Mouse (Mus musculus) liver, embryonic 13.5 days (tissue): Measurements from ENCODE around the gene Amfr. TPM values are rescaled to one million over a fixed set of nuclear protein-coding genes. Genes with fewer than 3 reads are reported as not detected.
"Not testable (repeated sequence)": the region's sequence is repeated elsewhere in the genome, so short reads cannot be mapped to it uniquely, and the experiment has no call there.

ENCODE experiments used
- ATAC-seq: fragments of 200-750 bp; cut with Nextera tagmentation; 2 replicates; pipeline ENCODE4 v1.8.0; 2017; ENCODE audit warnings: low read depth, mild to moderate bottlenecking, moderate number of reproducible peaks, moderate library complexity
- DNase-seq: peaks from one replicate; pipeline ENCODE4 v3.0.0; 2022
- H3K27ac ChIP-seq: fragments of 300-500 bp; sonication (generic); 2 replicates; pipeline ENCODE4 v1.5.1; 2015; ENCODE audit warnings: moderate library complexity, mild to moderate bottlenecking, inconsistent platforms
- H3K27me3 ChIP-seq: fragments of 300-500 bp; sonication (generic); 2 replicates; pipeline ENCODE4 v1.6.1; 2015; ENCODE audit warnings: mild to moderate bottlenecking, inconsistent platforms
- H3K36me3 ChIP-seq: fragments of 300-500 bp; sonication (generic); 2 replicates; pipeline ENCODE4 v1.6.1; 2015; ENCODE audit warnings: mild to moderate bottlenecking, inconsistent platforms
- H3K4me1 ChIP-seq: fragments of 300-500 bp; sonication (generic); replicated peaks from 2 replicates; pipeline ENCODE4 v1.6.1; 2015; ENCODE audit warnings: inconsistent platforms
- H3K4me2 ChIP-seq: fragments of 300-500 bp; sonication (generic); 2 replicates; pipeline ENCODE4 v1.6.1; 2015; ENCODE audit warnings: inconsistent platforms, mild to moderate bottlenecking, moderate library complexity
- H3K4me3 ChIP-seq: fragments of 300-500 bp; sonication (generic); replicated peaks from 2 replicates; pipeline ENCODE4 v1.5.1; 2015; ENCODE audit warnings: mild to moderate bottlenecking, inconsistent platforms
- H3K9ac ChIP-seq: fragments of 300-500 bp; sonication (generic); 2 replicates; pipeline ENCODE4 v1.6.1; 2015; ENCODE audit warnings: mild to moderate bottlenecking, inconsistent platforms
- H3K9me3 ChIP-seq: fragments of 300-500 bp; sonication (generic); replicated peaks from 2 replicates; pipeline ENCODE4 v1.6.1; 2016; ENCODE audit warnings: inconsistent platforms
- WGBS: fragments of 180-500 bp; shearing (Covaris S2); methylation state at CpG from one replicate; pipeline ENCODE4 v1.1.7; 2015; ENCODE audit not compliant: insufficient replicate concordance; 5-methylcytosine and 5-hydroxymethylcytosine counted together
- polyA plus RNA-seq: library from polyadenylated mRNA; unstranded; fragments of >200 nt; fragmentation: Nextera tagmentation; extraction: Ambion mirVana; gene quantifications from 2 replicates; pipeline ENCODE4 v1.2.1, GENCODE M21; 2015

The Amfr gene
- polyA plus RNA-seq: 44.1 and 45.6 TPM in 2 replicates

GRCm38 (mm10) chr8:94012013-94012951, at the start of gene Amfr:
Gene Amfr, minus strand, starts transcription at chr8:94012842.
- H3K36me3 ChIP-seq: peaks cover 6% of the 10 kb centered on the region; the same call in 1 of the 2 replicates
- H3K9me3 ChIP-seq: no peaks in the 10 kb centered on the region
- H3K4me3 ChIP-seq: peak within 1 kb of the TSS; percentile 96
- no peaks in the 10 kb centered on the region for H3K27me3 ChIP-seq
- peak within 1 kb of the TSS; percentile 97 for H3K27ac ChIP-seq
- ATAC-seq (peak; percentile 93), DNase-seq (peak; percentile 63)
- WGBS: under 1% methylated on average over 115 of the region's 130 CpGs
- H3K4me2 ChIP-seq: peak within 1 kb of the TSS; percentile 100
- peaks cover 56% of the 10 kb centered on the region for H3K4me1 ChIP-seq
- H3K9ac ChIP-seq: peak within 1 kb of the TSS; percentile 99

GRCm38 (mm10) chr8:94057157-94057854, 44.7 kb upstream of the Amfr start:
- no peak overlapping the region for H3K4me3 ChIP-seq
- H3K36me3 ChIP-seq: peaks cover 45% of the 10 kb centered on the region
- WGBS: 58% methylated on average over 6 of the region's 6 CpGs
- H3K9me3 ChIP-seq: no peaks in the 10 kb centered on the region
- no peak overlapping the region for H3K9ac ChIP-seq
- DNase-seq (no peak), ATAC-seq (no peak)
- H3K27ac ChIP-seq: no peak overlapping the region
- no peaks in the 10 kb centered on the region for H3K27me3 ChIP-seq
- no peak overlapping the region for H3K4me2 ChIP-seq
- no peaks in the 10 kb centered on the region for H3K4me1 ChIP-seq

DNA sequence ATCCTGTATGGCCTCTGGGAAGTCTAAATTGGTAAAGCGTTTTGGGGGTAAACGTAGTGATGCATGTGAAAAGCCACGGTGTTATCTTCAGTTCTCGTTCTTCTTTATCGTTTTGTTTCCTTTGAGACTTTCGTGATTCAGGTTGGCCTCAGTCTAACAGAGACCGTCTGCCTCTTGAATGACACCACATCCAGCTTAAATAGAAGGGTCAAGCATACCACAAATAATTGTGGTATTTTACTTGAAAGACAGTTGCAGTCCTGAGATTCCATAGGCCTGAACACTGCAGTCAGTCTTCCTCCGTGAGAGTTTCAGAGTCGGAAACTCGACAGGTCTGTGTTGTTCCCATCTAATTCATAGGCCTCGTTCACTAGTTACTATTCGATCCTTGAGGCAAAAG, 40.1 kb upstream of the Amfr start:
- no peak overlapping the region for H3K27ac ChIP-seq
- no peak overlapping the region for H3K4me3 ChIP-seq
- H3K9me3 ChIP-seq: no peaks in the 10 kb centered on the region
- H3K36me3 ChIP-seq: peaks cover 29% of the 10 kb centered on the region
- no peak overlapping the region for H3K4me2 ChIP-seq
- ATAC-seq (no peak), DNase-seq (no peak)
- no peaks in the 10 kb centered on the region for H3K4me1 ChIP-seq
- WGBS: 76% methylated on average over 12 of the region's 12 CpGs
- H3K9ac ChIP-seq: no peak overlapping the region
- no peaks in the 10 kb centered on the region for H3K27me3 ChIP-seq

- no peak overlapping the region for H3K4me2 ChIP-seq
- H3K27ac ChIP-seq: no peak overlapping the region
- no peak overlapping the region for H3K9ac ChIP-seq
- H3K9me3 ChIP-seq: no peaks in the 10 kb centered on the region
- WGBS: 86% methylated on average over 2 of the region's 2 CpGs
- no peaks in the 10 kb centered on the region for H3K27me3 ChIP-seq
- H3K4me1 ChIP-seq: no peaks in the 10 kb centered on the region
- H3K4me3 ChIP-seq: no peak overlapping the region
- no peak for DNase-seq
- peaks cover 19% of the 10 kb centered on the region for H3K36me3 ChIP-seq
- ATAC-seq: no peak
These were observed 35.2 kb upstream of the Amfr start for GRCm38 (mm10) chr8:94047845-94048244.

DNA sequence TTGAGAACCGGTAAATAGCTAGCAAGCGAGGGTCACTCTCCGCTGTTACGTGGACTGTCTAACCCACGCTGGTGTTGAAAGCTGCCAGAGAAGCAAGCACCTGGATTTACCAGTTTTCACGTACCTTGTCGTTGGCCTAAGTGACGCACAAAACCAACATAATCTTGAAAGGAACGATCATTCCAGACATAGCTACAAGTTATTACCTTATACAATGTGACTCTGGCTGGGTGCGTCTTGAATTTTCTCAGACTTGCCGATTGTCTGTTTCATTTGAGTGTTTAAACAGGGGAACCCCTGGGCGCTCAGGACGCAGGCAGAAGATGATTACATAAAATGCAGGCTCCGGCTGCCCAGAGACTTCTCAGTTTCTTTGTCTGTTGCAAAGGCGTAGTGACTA, 25.2 kb upstream of the Amfr start:
- H3K27ac ChIP-seq: peak overlapping the region; percentile 24; the same call in 1 of the 2 replicates
- H3K27me3 ChIP-seq: no peaks in the 10 kb centered on the region
- peak overlapping the region; percentile 73 for H3K9ac ChIP-seq
- H3K9me3 ChIP-seq: no peaks in the 10 kb centered on the region
- DNase-seq (no peak), ATAC-seq (no peak)
- peaks cover 10% of the 10 kb centered on the region; the same call in 1 of the 2 replicates for H3K36me3 ChIP-seq
- H3K4me2 ChIP-seq: peak overlapping the region; percentile 78
- peaks cover 43% of the 10 kb centered on the region for H3K4me1 ChIP-seq
- WGBS: 6% methylated on average over 15 of the region's 15 CpGs
- peak overlapping the region; percentile 73 for H3K4me3 ChIP-seq

DNA sequence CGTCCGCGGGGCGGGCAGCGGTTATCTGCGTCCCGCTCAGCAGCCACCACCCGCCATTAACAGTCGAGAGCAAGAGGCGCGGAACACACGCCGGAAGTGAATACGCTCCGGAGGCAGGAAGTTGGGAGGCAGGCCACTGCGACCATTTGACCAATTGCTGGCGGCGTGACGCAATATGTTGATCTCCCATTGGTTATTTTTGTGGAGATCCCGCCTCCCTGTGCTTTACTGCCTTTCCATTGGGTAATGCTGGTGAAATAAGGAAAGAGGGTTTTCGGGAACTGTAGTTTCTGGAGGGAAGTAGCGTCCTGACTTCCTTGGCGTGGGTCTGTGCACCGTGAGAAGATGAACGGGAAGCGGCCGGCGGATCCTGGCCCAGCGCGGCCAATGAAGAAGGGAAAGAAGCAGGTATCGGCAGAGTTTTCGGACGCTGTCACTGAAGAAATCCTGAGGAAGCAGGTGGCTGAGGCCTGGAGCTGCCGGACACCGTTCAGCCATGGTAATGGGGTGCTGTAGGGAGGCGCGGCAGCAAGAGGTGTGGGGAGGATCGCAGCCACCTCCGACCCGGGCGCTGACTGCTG, 24.4 kb upstream of the Amfr start, which contains the start of the genes Nudt21 and Ogfod1:
Gene Nudt21, minus strand, starts transcription at position 88 of the 581 bp plus-strand sequence.
Gene Ogfod1, plus strand, starts transcription at position 255 of the 581 bp plus-strand sequence.
- peak within 1 kb of the TSS; percentile 78 for H3K9ac ChIP-seq
- under 1% methylated on average over 41 of the region's 41 CpGs for WGBS
- peak within 1 kb of the TSS; percentile 78 for H3K4me2 ChIP-seq

DNA sequence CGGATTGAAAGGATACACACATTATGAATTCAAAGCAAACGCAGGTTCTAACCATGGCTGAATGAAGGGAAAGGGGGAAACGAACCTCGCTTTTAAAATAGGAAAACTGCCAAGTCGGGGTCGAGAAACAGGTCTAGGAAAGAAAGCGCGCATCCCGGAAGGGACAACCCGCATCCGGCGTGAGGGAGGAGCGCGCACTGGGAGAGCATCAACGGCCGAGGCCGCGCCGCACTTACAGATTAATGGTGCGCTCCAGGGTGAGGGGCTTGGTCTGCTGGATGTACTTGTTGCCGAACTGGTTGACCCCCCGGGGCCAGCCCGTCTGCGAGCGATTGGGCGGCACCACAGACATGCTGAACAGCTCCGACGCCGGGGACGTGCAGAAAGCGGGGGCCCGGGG, 23.9 kb upstream of the Amfr start:
- ATAC-seq (peak; percentile 83), DNase-seq (peak; percentile 70)
- Histone ChIP-seq H3K4me1 (peaks cover 48% of the 10 kb centered on the region), H3K4me2 (peak overlapping the region; percentile 74), H3K27ac (peak overlapping the region; percentile 75), H3K4me3 (peak overlapping the region; percentile 68), H3K36me3 (peaks cover 11% of the 10 kb centered on the region), H3K9ac (peak overlapping the region; percentile 78)
- H3K27me3 ChIP-seq, H3K9me3 ChIP-seq: not testable (repeated sequence)
- under 1% methylated on average over 29 of the region's 32 CpGs for WGBS

More for the DNA sequence above, 24.4 kb upstream of the Amfr start, which contains the start of the genes Nudt21 and Ogfod1:
- ATAC-seq: peak; percentile 96
- H3K36me3 ChIP-seq: 0 out of 2 replicates have a peak, but pooled peaks cover 7% of the 10 kb centered on the region
- H3K27me3 ChIP-seq: no peaks in the 10 kb centered on the region
- peak within 1 kb of the TSS; percentile 75 for H3K27ac ChIP-seq
- no peaks in the 10 kb centered on the region for H3K9me3 ChIP-seq
- peaks cover 48% of the 10 kb centered on the region for H3K4me1 ChIP-seq
- peak; percentile 97 for DNase-seq
- H3K4me3 ChIP-seq: peak within 1 kb of the TSS; percentile 73

- H3K9ac ChIP-seq: peak overlapping the region; percentile 78
- ATAC-seq (no peak), DNase-seq (no peak)
- peaks cover 48% of the 10 kb centered on the region for H3K4me1 ChIP-seq
- 51% methylated on average over 5 of the region's 5 CpGs for WGBS
- H3K4me3 ChIP-seq: peak overlapping the region; percentile 68
- H3K36me3 ChIP-seq: peaks cover 22% of the 10 kb centered on the region
- no peaks in the 10 kb centered on the region for H3K27me3 ChIP-seq
- peak overlapping the region; percentile 58; the same call in 1 of the 2 replicates for H3K27ac ChIP-seq
- H3K9me3 ChIP-seq: no peaks in the 10 kb centered on the region
- H3K4me2 ChIP-seq: peak overlapping the region; percentile 74
These were observed 22.6 kb upstream of the Amfr start for GRCm38 (mm10) chr8:94035200-94035599.

- Histone ChIP-seq H3K36me3 (peaks cover 31% of the 10 kb centered on the region), H3K4me1 (peaks cover 45% of the 10 kb centered on the region), H3K4me3 (0 out of 2 replicates have a peak overlapping the region, but pooled peaks have one; percentile 23), H3K9me3 (no peaks in the 10 kb centered on the region), H3K27ac (no peak overlapping the region), H3K9ac (peak overlapping the region; percentile 52; the same call in 1 of the 2 replicates), H3K27me3 (no peaks in the 10 kb centered on the region), H3K4me2 (peak overlapping the region; percentile 41)
- no peak for DNase-seq
- 75% methylated on average over 3 of the region's 3 CpGs for WGBS
- no peak for ATAC-seq
These were observed 21.0 kb upstream of the Amfr start for GRCm38 (mm10) chr8:94033601-94034000.

GRCm38 (mm10) chr8:94029701-94030100, 17.1 kb upstream of the Amfr start:
- H3K9me3 ChIP-seq: no peaks in the 10 kb centered on the region
- 93% methylated on average over 9 of the region's 9 CpGs for WGBS
- H3K36me3 ChIP-seq: peaks cover 69% of the 10 kb centered on the region
- no peak for ATAC-seq
- H3K4me3 ChIP-seq: no peak overlapping the region
- H3K9ac ChIP-seq: no peak overlapping the region
- H3K27me3 ChIP-seq: no peaks in the 10 kb centered on the region
- H3K4me2 ChIP-seq: no peak overlapping the region
- no peak for DNase-seq
- peaks cover 24% of the 10 kb centered on the region for H3K4me1 ChIP-seq
- H3K27ac ChIP-seq: no peak overlapping the region

GRCm38 (mm10) chr8:94023916-94024315, 11.3 kb upstream of the Amfr start:
- Histone ChIP-seq H3K4me1 (no peaks in the 10 kb centered on the region), H3K9ac (no peak overlapping the region), H3K27me3 (no peaks in the 10 kb centered on the region), H3K36me3 (peaks cover 89% of the 10 kb centered on the region), H3K27ac (no peak overlapping the region), H3K4me2 (no peak overlapping the region), H3K9me3 (no peaks in the 10 kb centered on the region), H3K4me3 (no peak overlapping the region)
- WGBS: 90% methylated on average over 6 of the region's 6 CpGs
- ATAC-seq (no peak), DNase-seq (no peak)
